Mouse (Mus musculus) testis, adult 2 months (tissue): ENCODE measurements around the gene Gm10139.
"Not testable (repeated sequence)": the region's sequence is repeated elsewhere in the genome, so short reads cannot be mapped to it uniquely, and the experiment has no call there.

Experiments
- CTCF ChIP-seq: fragments of 200-500 bp; IDR thresholded peaks from 2 replicates; pipeline ENCODE4 v1.5.1; 2012; ENCODE audit warnings: low read depth, mild to moderate bottlenecking, inconsistent platforms, low read length, moderate library complexity; ENCODE audit not compliant: control insufficient read depth, insufficient read depth, insufficient replicate concordance
- POLR2A ChIP-seq: fragments of 200-500 bp; IDR thresholded peaks from 2 replicates; pipeline ENCODE4 v1.6.1; 2012; ENCODE audit warnings: low read depth, mild to moderate bottlenecking, inconsistent platforms, low read length, moderate library complexity; ENCODE audit not compliant: control insufficient read depth

DNA sequence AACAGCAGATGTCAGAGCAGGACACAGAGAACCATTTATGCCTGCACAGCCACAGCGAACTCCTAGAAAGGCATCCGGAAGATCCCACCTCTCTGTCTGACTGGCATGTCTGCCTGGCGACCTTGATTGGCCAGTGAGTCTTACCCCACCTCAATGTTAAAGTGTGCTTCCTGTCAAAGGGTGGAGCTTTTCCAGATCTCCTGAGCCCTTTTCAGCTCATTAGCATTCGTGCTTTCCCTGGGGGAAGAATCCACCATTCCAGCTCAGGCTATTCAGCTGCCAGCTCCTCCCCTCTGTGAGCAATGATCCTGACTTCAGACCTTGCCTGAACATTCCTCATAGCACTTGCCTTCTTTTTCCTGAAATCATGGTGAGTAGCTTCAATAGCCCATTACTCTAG lies 45.2 kb downstream of the Gm10139 start:
- TF ChIP-seq CTCF, POLR2A: not testable (repeated sequence)
